Mouse (Mus musculus): ENCODE measurements at regions not wholly inside any gene's neighbourhood (a gene's known extent, or its start where the extent isn't known, plus 50 kb on each side); places are given as distances from the start of the nearest gene placed in this dataset.

GRCm38 (mm10) chr6:116767738-116768522 lies 51.2 kb upstream of the Tmem72 start:
- peak; percentile 2 for DNase-seq (ENCODE audit: low read depth, low spot score)

GRCm38 (mm10) chr6:116774954-116775675 lies 58.4 kb upstream of the Tmem72 start:
- DNase-seq (ENCODE audit: low read depth, low spot score): no peak

DNA sequence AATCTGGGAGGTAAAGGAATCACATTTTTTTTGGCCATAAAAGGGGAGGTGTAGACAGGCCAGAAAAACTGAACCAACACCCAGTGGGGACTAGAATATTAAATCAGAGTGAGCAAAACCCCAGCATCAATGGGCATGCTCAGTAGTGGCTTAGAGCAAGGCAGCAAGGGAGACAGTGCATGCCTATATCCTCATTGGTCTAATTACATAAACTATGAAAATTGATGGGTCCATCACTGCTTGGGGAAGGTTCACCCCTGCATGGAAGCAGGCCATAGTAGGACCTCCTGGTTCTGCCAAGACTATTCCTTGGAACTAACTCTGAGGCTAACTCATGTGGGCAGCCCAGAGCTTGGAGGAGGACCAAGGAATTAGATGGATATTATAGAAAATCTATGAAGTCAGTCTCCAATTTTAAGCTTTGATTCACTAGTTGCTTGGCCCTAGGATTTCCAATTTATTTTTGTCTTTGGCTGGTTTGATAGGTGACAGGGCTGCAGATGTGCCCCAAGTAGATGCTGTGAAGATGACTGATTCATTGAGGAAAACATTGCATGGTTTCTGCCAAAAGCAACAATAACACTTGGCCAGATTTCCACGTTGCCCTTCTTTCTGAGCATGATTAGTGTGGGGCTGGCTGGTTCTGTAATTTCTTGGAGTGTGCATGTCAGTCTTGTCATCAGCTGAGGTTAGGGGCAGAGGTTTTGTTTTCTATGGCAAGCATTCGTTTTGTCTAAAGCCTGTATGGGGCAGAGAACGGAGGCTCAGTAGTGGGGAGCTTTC lies 70.0 kb upstream of the Tmem72 start:
- no peak for DNase-seq (ENCODE audit: low read depth, low spot score)

GRCm38 (mm10) chr6:116793321-116793960 lies 76.7 kb upstream of the Tmem72 start:
- DNase-seq (ENCODE audit: low read depth, low spot score): no peak

GRCm38 (mm10) chr6:116793961-116794336 lies 77.2 kb upstream of the Tmem72 start:
- no peak for DNase-seq (ENCODE audit: low read depth, low spot score)

- DNase-seq (ENCODE audit: low read depth, low spot score): no peak
These were observed 104.7 kb upstream of the Tmem72 start for GRCm38 (mm10) chr6:116821215-116821912.

DNA sequence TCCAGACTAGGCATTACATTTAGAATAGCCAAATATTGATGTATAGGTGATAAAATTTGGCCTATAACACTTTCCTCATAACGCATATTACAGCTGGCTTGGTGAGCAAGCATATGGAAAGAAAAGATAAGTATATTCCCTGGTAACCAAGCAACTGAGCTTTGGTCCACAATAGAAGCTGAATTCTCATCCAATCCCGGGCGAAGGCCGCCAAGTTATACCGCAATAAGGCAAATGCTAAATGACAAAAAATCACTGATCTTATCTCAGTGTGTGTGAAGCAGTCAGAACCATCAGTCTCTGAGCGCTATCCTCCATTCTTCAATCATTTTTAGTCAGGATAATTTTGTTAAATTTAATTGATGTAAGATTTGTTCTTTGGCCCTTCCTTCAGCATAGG lies 105.9 kb upstream of the Tmem72 start:
- no peak for DNase-seq (ENCODE audit: low read depth, low spot score)

- no peak for DNase-seq (ENCODE audit: low read depth, low spot score)
These were observed 108.9 kb upstream of the Tmem72 start for GRCm38 (mm10) chr6:116825628-116826027.

GRCm38 (mm10) chr6:116829341-116829740 lies 112.6 kb upstream of the Tmem72 start:
- no peak for DNase-seq (ENCODE audit: low read depth, low spot score)

- DNase-seq (ENCODE audit: low read depth, low spot score): no peak
These were observed 129.5 kb upstream of the Tmem72 start for GRCm38 (mm10) chr6:116845990-116846862.

DNA sequence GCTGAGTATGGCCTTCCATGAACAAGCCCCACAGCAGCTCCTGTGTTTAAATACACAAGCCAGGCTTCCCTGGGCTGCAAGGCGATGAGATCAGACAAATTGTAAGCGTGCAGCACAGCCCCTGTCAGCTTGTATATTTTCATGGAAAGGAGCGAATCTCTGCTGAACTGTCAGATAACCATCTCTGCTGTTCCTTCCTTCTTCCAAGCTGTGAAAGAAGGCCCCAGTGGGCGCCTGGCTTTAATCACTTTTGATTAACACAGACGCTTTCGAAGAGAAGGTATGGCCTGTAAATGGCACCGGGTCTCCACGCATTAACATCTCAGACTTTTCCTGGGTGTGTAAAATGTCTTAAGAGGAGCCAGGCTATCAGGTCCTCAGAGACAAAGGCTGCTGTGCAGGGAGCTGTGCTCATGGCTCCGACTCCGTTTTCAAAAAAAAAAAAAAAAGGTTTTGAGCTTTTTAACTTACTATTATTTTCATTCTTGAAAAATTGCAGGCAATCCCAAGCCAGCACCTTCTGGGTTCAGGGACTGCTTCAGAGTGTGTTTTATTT lies 131.9 kb upstream of the Tmem72 start:
- DNase-seq (ENCODE audit: low read depth, low spot score): no peak

- DNase-seq (ENCODE audit: low read depth, low spot score): no peak
These were observed 137.3 kb upstream of the Tmem72 start for GRCm38 (mm10) chr6:116854029-116854428.

DNA sequence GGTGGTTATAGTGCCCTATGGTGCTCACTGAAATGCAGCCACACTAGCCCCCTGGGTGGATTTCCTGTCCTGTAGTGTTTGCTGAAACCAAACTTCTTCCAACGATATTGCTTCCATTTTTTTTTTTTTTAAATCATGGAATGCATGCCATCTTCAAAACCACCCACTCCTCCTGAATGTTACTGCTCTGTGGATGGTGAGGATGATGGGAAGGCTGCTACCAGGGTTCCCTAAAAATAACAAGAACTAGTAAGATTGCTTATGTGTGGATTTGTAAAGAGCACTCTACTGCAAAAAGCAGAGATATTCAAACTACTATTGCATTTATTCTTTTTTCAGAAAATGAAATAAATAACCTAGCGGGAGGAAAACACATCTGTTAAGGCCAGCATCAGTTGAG lies 139.4 kb upstream of the Tmem72 start:
- DNase-seq (ENCODE audit: low read depth, low spot score): no peak

- no peak for DNase-seq (ENCODE audit: low read depth, low spot score)
These were observed 140.3 kb upstream of the Tmem72 start for GRCm38 (mm10) chr6:116856917-116857491.

DNA sequence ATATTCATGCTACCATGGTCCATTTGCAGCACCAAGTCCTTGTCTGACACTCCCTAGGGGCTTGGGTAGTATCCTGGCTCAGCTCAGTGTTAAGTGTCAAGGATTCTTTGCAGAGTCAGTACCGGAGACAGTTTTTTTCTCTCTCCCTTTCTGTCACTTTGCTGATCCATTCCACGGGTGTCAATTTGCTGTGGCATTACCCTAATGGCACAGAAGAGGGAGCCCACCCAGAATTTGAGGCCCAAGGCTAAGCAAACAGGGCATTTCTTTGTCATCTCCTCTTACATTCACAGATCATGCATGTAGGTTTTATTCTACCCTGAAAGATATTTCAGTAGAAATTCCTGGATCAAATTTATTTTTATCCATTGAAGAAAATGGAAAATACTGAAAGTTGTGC lies 146.4 kb upstream of the Tmem72 start:
- no peak for DNase-seq (ENCODE audit: low read depth, low spot score)

DNA sequence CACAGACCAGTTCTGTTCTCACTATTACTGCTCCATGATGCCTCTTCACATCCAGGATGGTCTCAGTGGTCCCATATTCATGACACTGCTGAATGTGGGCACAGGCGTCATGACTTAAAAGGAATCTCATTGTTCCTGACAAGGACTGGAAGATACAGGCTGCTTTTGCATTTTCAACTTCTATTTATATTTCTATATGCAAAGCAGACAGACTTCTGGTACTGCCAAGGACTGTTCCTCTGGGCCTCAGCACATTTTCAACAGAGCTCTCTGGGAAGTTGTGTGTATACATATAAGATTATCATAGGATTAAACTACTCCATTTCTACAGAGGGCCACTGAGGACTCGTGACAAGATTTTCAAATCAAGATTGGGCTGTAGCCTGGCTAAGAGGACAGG lies 146.9 kb upstream of the Tmem72 start:
- DNase-seq (ENCODE audit: low read depth, low spot score): no peak

DNA sequence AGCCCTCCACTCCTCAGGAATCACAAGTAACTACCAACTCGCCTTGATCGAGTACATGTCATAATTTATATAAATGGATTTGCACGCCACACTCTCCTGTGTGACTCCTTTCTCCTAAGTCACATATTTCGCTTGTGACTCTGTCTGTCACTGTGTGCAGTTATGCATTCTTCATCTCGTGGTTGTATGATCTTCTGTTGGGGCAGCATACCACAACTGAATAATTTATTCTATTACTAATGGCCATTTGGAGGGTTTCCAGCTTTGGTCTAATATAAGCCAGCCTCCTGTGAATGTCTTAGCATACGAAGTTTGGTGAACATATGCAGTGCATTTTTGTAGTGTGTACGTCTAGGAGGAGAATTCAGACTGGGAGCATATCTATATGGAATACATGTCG lies 176.6 kb upstream of the Tmem72 start:
- no peak for DNase-seq (ENCODE audit: low read depth, low spot score)

- DNase-seq (ENCODE audit: low read depth, low spot score): no peak
These were observed 177.5 kb upstream of the Tmem72 start for GRCm38 (mm10) chr6:116894252-116894651.

DNA sequence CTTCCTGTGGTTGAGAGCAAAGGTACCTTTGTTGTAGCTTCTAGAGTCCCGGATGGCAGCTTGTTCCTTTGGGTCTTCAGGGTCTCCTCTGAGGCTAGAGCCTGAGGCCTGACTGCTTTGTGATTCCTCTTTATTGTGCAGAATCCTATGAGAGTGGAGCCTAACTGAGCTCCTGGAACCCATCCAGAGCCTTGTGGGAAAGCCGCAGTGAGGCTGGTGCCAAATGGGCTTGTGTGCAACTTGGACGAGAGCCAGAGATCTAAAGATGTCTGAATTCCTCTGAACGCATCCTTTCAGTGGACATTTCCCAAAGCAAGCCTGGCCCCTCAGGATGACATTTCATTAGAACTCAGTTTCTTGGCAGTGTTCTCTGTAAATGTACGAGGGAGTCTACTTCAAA lies 178.4 kb upstream of the Tmem72 start:
- DNase-seq (ENCODE audit: low read depth, low spot score): no peak

Measured in c-Kit-negative CD71-positive TER-119-positive erythroid progenitor cells, embryonic 14.5 days (primary cell).